Mouse (Mus musculus) intestine, embryonic 14.5 days (tissue): ENCODE measurements around the gene Gm10134. TPM values are rescaled to one million over a fixed set of nuclear protein-coding genes. Genes with fewer than 3 reads are reported as not detected.
"Not testable (repeated sequence)": the region's sequence is repeated elsewhere in the genome, so short reads cannot be mapped to it uniquely, and the experiment has no call there.

Source experiments
- ATAC-seq: fragments of 200-750 bp; cut with Nextera tagmentation; replicated peaks from 2 replicates; pipeline ENCODE4 v1.8.0; 2017; ENCODE audit warnings: low read depth, moderate number of reproducible peaks, moderate TSS enrichment, moderate library complexity; ENCODE audit not compliant: low FRiP score, low TSS enrichment
- DNase-seq: peaks from one replicate; pipeline ENCODE4 v3.0.0-alpha.2; 2018; ENCODE audit warnings: low spot score
- H3K27ac ChIP-seq: fragments of 300-500 bp; sonication (generic); 2 replicates; pipeline ENCODE4 v1.5.1; 2014; ENCODE audit warnings: low read depth, mild to moderate bottlenecking, control low read depth
- H3K27me3 ChIP-seq: fragments of 300-500 bp; sonication (generic); replicated peaks from 2 replicates; pipeline ENCODE4 v1.6.1; 2014; ENCODE audit warnings: low read length, control low read depth; ENCODE audit not compliant: control insufficient read depth, insufficient read depth
- H3K36me3 ChIP-seq: fragments of 300-500 bp; sonication (generic); 2 replicates; pipeline ENCODE4 v1.6.1; 2014; ENCODE audit warnings: low read length, control low read depth; ENCODE audit not compliant: control insufficient read depth, insufficient read depth
- H3K4me1 ChIP-seq: fragments of 300-500 bp; sonication (generic); replicated peaks from 2 replicates; pipeline ENCODE4 v1.6.1; 2014; ENCODE audit warnings: low read length, control low read depth, mixed read lengths; ENCODE audit not compliant: control insufficient read depth, insufficient read depth
- H3K4me2 ChIP-seq: fragments of 300-500 bp; sonication (generic); 2 replicates; pipeline ENCODE4 v1.6.1; 2014; ENCODE audit warnings: low read length
- H3K4me3 ChIP-seq: fragments of 300-500 bp; sonication (generic); 2 replicates; pipeline ENCODE4 v1.5.1; 2014; ENCODE audit warnings: low read depth, low read length, control low read depth, mixed read lengths
- H3K9ac ChIP-seq: fragments of 300-500 bp; sonication (generic); 2 replicates; pipeline ENCODE4 v1.6.1; 2014; ENCODE audit warnings: mild to moderate bottlenecking, low read length
- H3K9me3 ChIP-seq: fragments of 300-500 bp; sonication (generic); 2 replicates; pipeline ENCODE4 v1.6.1; 2016; ENCODE audit warnings: low read length, control low read depth; ENCODE audit not compliant: control insufficient read depth
- WGBS: fragments of 180-500 bp; shearing (Covaris S2); extraction: QIAGEN DNeasy Blood & Tissue Kit; methylation state at CpG from one replicate; pipeline ENCODE4 v1.1.7; 2014; 5-methylcytosine and 5-hydroxymethylcytosine counted together
- polyA plus RNA-seq: library from polyadenylated mRNA; unstranded; fragments of >200 nt; fragmentation: Nextera tagmentation; extraction: Ambion mirVana; gene quantifications from 2 replicates; pipeline ENCODE4 v1.2.1, GENCODE M21; 2014

The Gm10134 gene
- polyA plus RNA-seq, 1 experiment from 2014 or later = 6.4 TPM

DNA sequence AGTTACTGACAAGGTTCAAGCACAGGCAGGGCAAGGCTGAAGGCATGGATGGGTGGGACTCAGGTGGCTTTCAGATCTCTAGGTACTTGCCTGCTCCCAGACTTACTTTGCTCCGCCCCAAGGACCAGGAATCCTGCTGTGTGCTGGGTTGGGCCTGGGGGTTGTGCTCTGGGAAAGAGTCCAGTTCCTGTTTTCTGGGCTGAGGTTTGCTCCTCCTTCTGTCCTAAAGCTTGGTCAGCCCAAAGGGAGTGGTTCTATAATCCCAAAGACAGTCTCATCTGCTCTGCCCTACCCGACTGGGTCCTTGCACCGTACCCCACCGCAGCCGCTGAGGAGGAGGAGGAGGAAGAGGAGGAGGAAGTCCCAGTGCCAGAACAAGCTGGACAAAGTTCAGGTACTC lies 9.2 kb upstream of the Gm10134 start, which contains the start of gene Gbgt1:
Gene Gbgt1 (plus strand): TSS at position 221 of the 400 bp plus-strand sequence.
- Histone ChIP-seq H3K4me2 (peak within 1 kb of the TSS; percentile 2; the same call in 1 of the 2 replicates), H3K9ac (0 out of 2 replicates have a peak within 1 kb of the TSS, but pooled peaks have one; percentile 5), H3K4me3 (no peak within 1 kb of the TSS), H3K4me1 (peaks cover 17% of the 10 kb centered on the region), H3K27me3 (no peaks in the 10 kb centered on the region), H3K9me3 (no peaks in the 10 kb centered on the region; the same call in 1 of the 2 replicates), H3K27ac (peak within 1 kb of the TSS; percentile 54; the same call in 1 of the 2 replicates), H3K36me3 (0 out of 2 replicates have a peak, but pooled peaks cover 3% of the 10 kb centered on the region)
- DNase-seq (no peak), ATAC-seq (no peak)
- 77% methylated on average over 5 of the region's 5 CpGs for WGBS

GRCm38 (mm10) chr2:28497561-28497960 lies 8.3 kb upstream of the Gm10134 start:
- H3K4me2 ChIP-seq = no peak overlapping the region
- DNase-seq (no peak), ATAC-seq (no peak)
- no peaks in the 10 kb centered on the region; the same call in 1 of the 2 replicates for H3K9me3 ChIP-seq
- no peak overlapping the region for H3K9ac ChIP-seq
- H3K4me1 ChIP-seq = peaks cover 17% of the 10 kb centered on the region
- no peak overlapping the region for H3K27ac ChIP-seq
- H3K36me3 ChIP-seq = 0 out of 2 replicates have a peak, but pooled peaks cover 6% of the 10 kb centered on the region
- 88% methylated on average over 5 of the region's 5 CpGs for WGBS
- H3K4me3 ChIP-seq = no peak overlapping the region
- H3K27me3 ChIP-seq = no peaks in the 10 kb centered on the region

DNA sequence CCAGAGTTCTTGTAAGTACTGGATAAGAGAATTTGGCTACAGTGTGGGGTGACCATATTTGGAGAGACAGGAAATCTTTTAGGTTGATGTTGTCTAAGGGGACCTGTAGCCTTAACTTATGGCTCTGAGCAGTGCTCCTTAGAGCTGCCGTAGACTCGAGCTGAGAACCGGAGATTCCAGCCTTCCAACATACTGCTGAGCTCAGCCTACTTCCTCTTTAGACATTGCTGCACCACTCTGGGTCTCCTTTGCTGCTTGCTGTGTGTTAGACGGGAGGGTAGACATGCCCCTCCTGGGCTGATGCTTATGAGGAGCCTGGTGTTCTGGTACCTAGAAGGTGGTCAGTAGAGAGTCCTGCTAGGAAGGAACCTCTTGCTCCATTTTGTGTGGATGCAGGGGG lies 7.5 kb upstream of the Gm10134 start:
- Histone ChIP-seq H3K4me2 (no peak overlapping the region), H3K4me3 (no peak overlapping the region), H3K27ac (no peak overlapping the region), H3K9me3 (no peaks in the 10 kb centered on the region; the same call in 1 of the 2 replicates), H3K9ac (no peak overlapping the region), H3K4me1 (peaks cover 17% of the 10 kb centered on the region), H3K27me3 (no peaks in the 10 kb centered on the region), H3K36me3 (0 out of 2 replicates have a peak, but pooled peaks cover 12% of the 10 kb centered on the region)
- DNase-seq (no peak), ATAC-seq (no peak)
- 81% methylated on average over 4 of the region's 4 CpGs for WGBS

GRCm38 (mm10) chr2:28502987-28503386 lies 2.9 kb upstream of the Gm10134 start:
- Histone ChIP-seq H3K36me3 (0 out of 2 replicates have a peak, but pooled peaks cover 19% of the 10 kb centered on the region), H3K9ac (no peak overlapping the region), H3K4me3 (no peak overlapping the region), H3K27ac (no peak overlapping the region), H3K9me3 (no peaks in the 10 kb centered on the region), H3K27me3 (no peaks in the 10 kb centered on the region), H3K4me2 (no peak overlapping the region), H3K4me1 (no peaks in the 10 kb centered on the region)
- DNase-seq = no peak
- no peak for ATAC-seq
- WGBS = 84% methylated on average over 10 of the region's 10 CpGs

DNA sequence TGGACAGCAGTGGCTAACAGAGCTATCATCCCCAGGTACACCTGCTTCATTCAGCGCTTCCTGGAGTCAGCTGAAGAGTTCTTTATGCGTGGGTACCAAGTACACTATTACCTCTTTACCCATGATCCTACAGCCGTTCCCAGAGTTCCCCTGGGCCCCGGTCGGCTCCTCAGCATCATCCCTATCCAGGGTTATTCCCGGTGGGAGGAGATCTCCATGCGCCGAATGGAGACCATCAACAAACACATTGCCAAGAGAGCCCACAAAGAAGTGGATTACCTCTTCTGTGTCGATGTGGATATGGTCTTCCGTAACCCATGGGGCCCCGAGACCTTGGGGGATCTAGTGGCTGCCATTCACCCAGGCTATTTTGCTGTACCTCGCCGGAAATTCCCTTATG lies 1.2 kb upstream of the Gm10134 start:
- Histone ChIP-seq H3K4me2 (no peak overlapping the region), H3K27me3 (no peaks in the 10 kb centered on the region), H3K36me3 (0 out of 2 replicates have a peak, but pooled peaks cover 16% of the 10 kb centered on the region), H3K9ac (no peak overlapping the region), H3K27ac (no peak overlapping the region), H3K4me3 (no peak overlapping the region), H3K9me3 (no peaks in the 10 kb centered on the region), H3K4me1 (no peaks in the 10 kb centered on the region)
- 89% methylated on average over 13 of the region's 13 CpGs for WGBS
- DNase-seq (no peak), ATAC-seq (no peak)

DNA sequence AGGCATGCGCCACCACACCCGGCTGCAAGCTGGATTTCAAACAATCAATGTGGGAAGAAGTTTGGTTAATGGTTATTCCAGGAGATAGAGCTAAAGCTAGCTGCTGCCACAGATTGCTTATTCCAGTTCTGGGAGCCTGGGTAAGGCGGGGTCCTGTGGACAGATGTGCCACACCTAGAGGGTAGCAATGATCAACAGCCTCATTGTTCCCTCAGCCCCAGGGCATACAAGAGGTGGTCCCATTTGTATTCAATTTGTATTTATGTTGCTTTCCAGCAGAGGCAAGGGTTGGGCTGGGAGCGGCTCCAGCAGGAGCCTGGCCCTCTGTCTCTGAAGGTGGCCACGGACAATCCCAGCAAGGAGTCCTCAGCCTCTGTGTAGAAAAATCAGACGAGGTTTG lies 396 bp downstream of the Gm10134 start:
- H3K9ac ChIP-seq = no peak overlapping the region
- no peaks in the 10 kb centered on the region for H3K9me3 ChIP-seq
- no peaks in the 10 kb centered on the region for H3K4me1 ChIP-seq
- WGBS = 88% methylated on average over 6 of the region's 6 CpGs
- H3K4me3 ChIP-seq = no peak overlapping the region
- H3K4me2 ChIP-seq = no peak overlapping the region
- H3K27me3 ChIP-seq = no peaks in the 10 kb centered on the region
- H3K27ac ChIP-seq = no peak overlapping the region
- ATAC-seq = no peak
- 0 out of 2 replicates have a peak, but pooled peaks cover 16% of the 10 kb centered on the region for H3K36me3 ChIP-seq
- no peak for DNase-seq

DNA sequence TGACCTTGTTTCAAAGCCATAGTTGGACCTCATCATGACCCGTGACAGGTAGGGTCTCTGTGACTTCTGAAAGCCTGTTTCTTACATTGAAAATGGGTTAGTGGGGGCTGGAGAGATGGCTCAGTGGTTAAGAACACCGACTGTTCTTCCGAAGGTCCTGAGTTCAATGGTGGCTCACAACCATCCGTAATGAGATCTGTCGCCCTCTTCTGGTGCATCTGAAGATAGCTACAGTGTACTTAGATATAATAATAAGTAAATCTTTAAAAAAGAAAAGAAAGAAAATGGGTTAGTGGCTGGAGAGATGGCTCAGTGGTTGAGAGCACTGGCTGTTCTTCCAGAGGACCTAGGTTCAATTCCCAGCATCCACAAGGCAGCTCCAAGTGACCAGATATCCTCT lies 5.7 kb downstream of the Gm10134 start:
- DNase-seq, H3K4me1 ChIP-seq, H3K9ac ChIP-seq, H3K36me3 ChIP-seq, H3K9me3 ChIP-seq, H3K4me2 ChIP-seq, H3K27me3 ChIP-seq, ATAC-seq, H3K27ac ChIP-seq, H3K4me3 ChIP-seq: not testable (repeated sequence)
- WGBS = 53% methylated on average over 5 of the region's 5 CpGs

- H3K4me1 ChIP-seq = peaks cover 6% of the 10 kb centered on the region
- H3K9ac ChIP-seq = peak within 1 kb of the TSS; percentile 83
- peak within 1 kb of the TSS; percentile 65 for H3K27ac ChIP-seq
- no peaks in the 10 kb centered on the region for H3K9me3 ChIP-seq
- peak; percentile 73 for DNase-seq
- H3K36me3 ChIP-seq = no peaks in the 10 kb centered on the region
- ATAC-seq = peak; percentile 66
- peak within 1 kb of the TSS; percentile 75 for H3K4me3 ChIP-seq
- H3K27me3 ChIP-seq = no peaks in the 10 kb centered on the region
- WGBS = under 1% methylated on average over 50 of the region's 71 CpGs
- peak within 1 kb of the TSS; percentile 95 for H3K4me2 ChIP-seq
These were observed 7.0 kb downstream of the Gm10134 start, which contains the start of gene Ralgds for GRCm38 (mm10) chr2:28512798-28513401. Ralgds (plus strand) TSS chr2:28513125.
